Mouse (Mus musculus): ENCODE measurements at regions not wholly inside any gene's neighbourhood (a gene's known extent, or its start where the extent isn't known, plus 50 kb on each side); places are given as distances from the start of the nearest gene placed in this dataset.

DNA sequence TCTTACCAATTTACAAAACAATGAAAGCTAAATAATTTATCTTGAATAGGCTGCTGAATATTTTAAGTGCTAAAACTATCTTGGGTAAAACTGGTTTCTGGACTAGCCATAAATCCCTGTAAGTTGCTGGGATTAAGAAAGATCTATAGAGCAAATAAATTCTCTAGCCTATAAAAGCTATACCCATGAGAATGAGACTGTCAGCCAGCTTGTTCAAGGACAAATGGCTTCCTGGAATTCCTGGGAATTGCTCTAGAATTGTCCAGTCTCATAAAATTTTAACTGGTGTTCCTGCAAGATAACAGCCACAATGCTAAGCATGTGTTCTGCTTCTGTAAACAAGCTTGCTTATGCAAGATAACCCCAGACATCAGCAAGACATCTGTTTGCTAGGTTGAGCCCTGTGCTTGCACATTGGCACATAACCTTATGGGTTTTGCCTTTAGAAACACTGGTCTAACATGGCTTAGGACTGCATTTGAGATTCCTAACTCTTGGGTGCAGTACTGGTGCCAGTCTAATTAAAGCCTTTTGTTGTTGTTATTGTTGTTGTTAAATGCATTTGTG, 180.2 kb upstream of the Syt10 start:
- DNase-seq (ENCODE audit: low spot score) (no peak), ATAC-seq (ENCODE audit: insufficient read depth, low FRiP score, low TSS enrichment) (no peak)
- Histone ChIP-seq H3K9me3 (ENCODE audit: control insufficient read depth, low read length) (no peaks in the 10 kb centered on the region), H3K27me3 (ENCODE audit: control insufficient read depth, insufficient read depth, low read length) (no peaks in the 10 kb centered on the region), H3K4me3 (ENCODE audit: low read depth, low read length) (no peak overlapping the region), H3K9ac (ENCODE audit: low read length) (no peak overlapping the region), H3K27ac (ENCODE audit: low read depth, low read length) (no peak overlapping the region), H3K4me1 (ENCODE audit: control insufficient read depth, insufficient read depth, low read length) (no peaks in the 10 kb centered on the region), H3K36me3 (ENCODE audit: control insufficient read depth, insufficient read depth, low read length) (no peaks in the 10 kb centered on the region), H3K4me2 (ENCODE audit: low read depth) (no peak overlapping the region)

DNA sequence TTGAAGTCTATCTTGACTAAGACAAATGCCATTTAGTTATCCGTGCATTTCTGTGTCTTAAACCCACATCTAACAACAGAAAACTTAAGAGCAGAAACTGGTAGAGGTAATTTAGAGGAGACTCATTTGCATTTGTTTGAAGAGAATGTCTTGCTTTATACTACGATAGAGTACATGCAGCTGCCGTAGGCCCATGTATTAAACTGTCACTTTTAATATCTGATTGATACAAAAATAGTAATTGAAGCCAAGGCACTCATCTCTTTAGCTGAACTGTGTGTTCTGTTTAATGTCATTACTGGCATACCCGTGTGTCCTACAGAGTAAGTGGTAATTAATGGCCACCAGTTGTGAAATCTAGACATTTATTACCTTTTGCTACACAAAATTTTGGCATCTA, 181.5 kb upstream of the Syt10 start:
- H3K27me3 ChIP-seq (ENCODE audit: control insufficient read depth, insufficient read depth, low read length), result no peaks in the 10 kb centered on the region
- ATAC-seq (ENCODE audit: insufficient read depth, low FRiP score, low TSS enrichment) (no peak), DNase-seq (ENCODE audit: low spot score) (no peak)
- H3K9ac ChIP-seq (ENCODE audit: low read length), result no peak overlapping the region
- H3K9me3 ChIP-seq (ENCODE audit: control insufficient read depth, low read length), result no peaks in the 10 kb centered on the region
- H3K27ac ChIP-seq (ENCODE audit: low read depth, low read length), result no peak overlapping the region
- H3K4me1 ChIP-seq (ENCODE audit: control insufficient read depth, insufficient read depth, low read length), result no peaks in the 10 kb centered on the region
- no peaks in the 10 kb centered on the region for H3K36me3 ChIP-seq (ENCODE audit: control insufficient read depth, insufficient read depth, low read length)
- WGBS, result 78% methylated on average over 4 of the region's 4 CpGs
- no peak overlapping the region for H3K4me2 ChIP-seq (ENCODE audit: low read depth)
- H3K4me3 ChIP-seq (ENCODE audit: low read depth, low read length), result no peak overlapping the region

DNA sequence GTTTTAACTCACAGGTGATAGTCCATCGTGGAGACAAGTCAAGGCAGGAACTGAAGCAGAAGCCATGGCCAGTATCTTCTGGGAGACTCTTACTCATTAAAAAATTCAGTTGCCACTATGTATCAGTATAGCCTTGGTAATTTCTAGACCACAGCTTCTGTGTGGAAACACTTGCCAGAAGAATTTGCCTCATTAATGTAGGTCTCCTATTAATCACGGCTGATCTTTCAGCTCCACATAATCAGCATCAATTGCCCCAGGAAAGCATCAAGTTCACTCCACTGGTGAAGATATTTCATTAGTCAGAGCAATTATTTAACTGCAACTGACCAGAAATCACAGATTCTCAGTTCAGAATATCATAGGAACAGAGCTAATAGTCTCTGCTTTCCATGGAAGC, 189.8 kb upstream of the Alg10b start:
- Histone ChIP-seq H3K4me1 (ENCODE audit: control insufficient read depth, insufficient read depth, low read length) (no peaks in the 10 kb centered on the region), H3K27me3 (ENCODE audit: control insufficient read depth, insufficient read depth, low read length) (no peaks in the 10 kb centered on the region), H3K9me3 (ENCODE audit: control insufficient read depth, low read length) (no peaks in the 10 kb centered on the region), H3K4me3 (ENCODE audit: low read depth, low read length) (no peak overlapping the region), H3K27ac (ENCODE audit: low read depth, low read length) (no peak overlapping the region), H3K9ac (ENCODE audit: low read length) (no peak overlapping the region), H3K4me2 (ENCODE audit: low read depth) (no peak overlapping the region), H3K36me3 (ENCODE audit: control insufficient read depth, insufficient read depth, low read length) (no peaks in the 10 kb centered on the region)
- DNase-seq (ENCODE audit: low spot score), result no peak
- no peak for ATAC-seq (ENCODE audit: insufficient read depth, low FRiP score, low TSS enrichment)
- 93% methylated on average over 2 of the region's 2 CpGs for WGBS

DNA sequence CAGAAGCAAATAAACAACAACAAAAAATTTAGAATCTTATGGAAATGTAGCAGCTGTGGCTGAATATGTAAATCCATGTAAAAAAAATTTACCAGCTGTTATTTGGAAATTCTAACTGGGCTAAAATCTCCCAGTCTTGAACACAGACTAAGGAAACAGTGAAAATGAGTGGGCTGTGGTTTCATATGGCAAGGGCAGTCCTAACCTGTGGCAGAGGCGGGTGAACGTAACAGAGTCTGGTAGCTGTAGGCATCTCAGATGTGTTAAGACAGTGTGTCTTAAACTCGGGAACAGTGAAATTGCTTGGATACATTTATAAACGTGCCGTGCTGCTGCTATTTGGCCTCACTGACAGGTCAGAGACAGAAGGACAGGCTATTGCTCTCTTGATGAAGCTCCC, 178.4 kb upstream of the Alg10b start:
- ATAC-seq (ENCODE audit: insufficient read depth, low FRiP score, low TSS enrichment), result no peak
- WGBS, result 92% methylated on average over 5 of the region's 5 CpGs
- Histone ChIP-seq H3K4me3 (ENCODE audit: low read depth, low read length) (no peak overlapping the region), H3K27ac (ENCODE audit: low read depth, low read length) (no peak overlapping the region), H3K4me2 (ENCODE audit: low read depth) (no peak overlapping the region), H3K36me3 (ENCODE audit: control insufficient read depth, insufficient read depth, low read length) (no peaks in the 10 kb centered on the region), H3K4me1 (ENCODE audit: control insufficient read depth, insufficient read depth, low read length) (no peaks in the 10 kb centered on the region), H3K9ac (ENCODE audit: low read length) (no peak overlapping the region), H3K9me3 (ENCODE audit: control insufficient read depth, low read length) (no peaks in the 10 kb centered on the region), H3K27me3 (ENCODE audit: control insufficient read depth, insufficient read depth, low read length) (no peaks in the 10 kb centered on the region)
- DNase-seq (ENCODE audit: low spot score), result no peak

DNA sequence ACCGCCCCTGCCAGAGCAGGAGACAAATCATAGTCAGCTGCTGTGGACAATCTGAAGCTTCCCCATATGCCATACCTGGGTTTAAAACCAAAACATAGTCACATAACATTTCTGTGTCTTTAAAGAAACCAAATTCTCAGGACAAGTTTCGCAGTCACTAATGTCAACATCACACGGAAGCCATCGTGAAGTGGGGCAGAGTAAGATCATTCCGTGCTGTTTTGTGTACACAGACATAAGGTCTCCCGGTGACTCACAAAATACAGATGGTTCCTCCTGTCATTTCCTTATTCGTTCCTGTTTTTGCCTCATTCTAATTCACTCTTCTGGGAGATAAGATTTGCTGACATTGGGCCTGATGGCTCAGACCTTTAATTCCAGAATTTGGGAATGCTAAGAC, 162.1 kb upstream of the Alg10b start:
- H3K4me1 ChIP-seq (ENCODE audit: control insufficient read depth, insufficient read depth, low read length), result no peaks in the 10 kb centered on the region
- H3K9me3 ChIP-seq (ENCODE audit: control insufficient read depth, low read length), result no peaks in the 10 kb centered on the region
- no peak for ATAC-seq (ENCODE audit: insufficient read depth, low FRiP score, low TSS enrichment)
- no peak overlapping the region for H3K9ac ChIP-seq (ENCODE audit: low read length)
- no peak overlapping the region for H3K27ac ChIP-seq (ENCODE audit: low read depth, low read length)
- no peak for DNase-seq (ENCODE audit: low spot score)
- no peak overlapping the region for H3K4me2 ChIP-seq (ENCODE audit: low read depth)
- H3K4me3 ChIP-seq (ENCODE audit: low read depth, low read length), result no peak overlapping the region
- no peaks in the 10 kb centered on the region for H3K36me3 ChIP-seq (ENCODE audit: control insufficient read depth, insufficient read depth, low read length)
- WGBS, result 88% methylated on average over 7 of the region's 7 CpGs
- H3K27me3 ChIP-seq (ENCODE audit: control insufficient read depth, insufficient read depth, low read length), result no peaks in the 10 kb centered on the region

DNA sequence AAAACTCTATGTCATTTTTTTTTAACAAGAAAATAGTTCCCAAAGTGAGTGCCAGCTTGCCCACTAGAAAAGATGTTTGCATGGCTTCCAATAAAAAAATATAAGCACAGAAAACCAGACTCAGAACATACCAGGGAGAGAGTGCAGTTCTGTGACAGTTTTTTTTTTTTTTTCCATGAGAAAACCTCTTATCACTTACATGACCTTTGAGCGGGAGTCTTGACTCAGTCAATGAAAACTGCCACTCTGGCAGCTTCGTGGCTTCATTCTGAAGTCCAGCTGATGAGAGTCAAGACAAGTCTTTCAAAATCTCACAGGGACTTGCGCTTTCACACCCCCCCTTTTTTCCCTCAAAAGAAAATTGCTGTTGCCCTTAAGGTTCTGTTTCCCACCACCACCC, 158.3 kb upstream of the Alg10b start:
- no peak overlapping the region for H3K9ac ChIP-seq (ENCODE audit: low read length)
- H3K4me1 ChIP-seq (ENCODE audit: control insufficient read depth, insufficient read depth, low read length), result no peaks in the 10 kb centered on the region
- DNase-seq (ENCODE audit: low spot score), result no peak
- H3K27ac ChIP-seq (ENCODE audit: low read depth, low read length), result no peak overlapping the region
- H3K4me3 ChIP-seq (ENCODE audit: low read depth, low read length), result no peak overlapping the region
- no peak for ATAC-seq (ENCODE audit: insufficient read depth, low FRiP score, low TSS enrichment)
- no peak overlapping the region for H3K4me2 ChIP-seq (ENCODE audit: low read depth)
- 91% methylated on average over 3 of the region's 3 CpGs for WGBS
- H3K36me3 ChIP-seq (ENCODE audit: control insufficient read depth, insufficient read depth, low read length), result no peaks in the 10 kb centered on the region
- H3K27me3 ChIP-seq (ENCODE audit: control insufficient read depth, insufficient read depth, low read length), result no peaks in the 10 kb centered on the region
- H3K9me3 ChIP-seq (ENCODE audit: control insufficient read depth, low read length), result no peaks in the 10 kb centered on the region

DNA sequence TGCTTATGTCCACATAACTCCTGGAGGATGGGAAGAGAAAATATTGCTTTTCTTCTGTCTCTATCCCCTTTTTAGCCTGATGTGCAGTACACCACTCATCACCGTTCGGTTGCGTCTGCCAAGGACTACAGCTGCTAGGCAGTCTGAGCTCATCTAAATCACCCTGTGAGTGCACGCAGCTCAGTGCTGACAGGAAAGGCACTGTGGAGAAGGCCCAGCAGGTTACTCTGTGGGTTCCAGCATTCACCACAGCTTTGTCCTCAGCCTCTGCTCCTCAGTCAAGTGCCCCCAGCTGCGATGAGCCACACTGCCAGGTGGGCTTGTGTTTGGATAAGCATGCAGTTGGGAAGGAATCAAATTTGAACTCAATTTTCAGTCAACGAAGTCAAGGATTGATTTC, 152.0 kb upstream of the Alg10b start:
- 57% methylated on average over 6 of the region's 6 CpGs for WGBS
- H3K9me3 ChIP-seq (ENCODE audit: control insufficient read depth, low read length), result no peaks in the 10 kb centered on the region
- no peaks in the 10 kb centered on the region for H3K27me3 ChIP-seq (ENCODE audit: control insufficient read depth, insufficient read depth, low read length)
- H3K4me1 ChIP-seq (ENCODE audit: control insufficient read depth, insufficient read depth, low read length), result no peaks in the 10 kb centered on the region
- H3K36me3 ChIP-seq (ENCODE audit: control insufficient read depth, insufficient read depth, low read length), result no peaks in the 10 kb centered on the region
- DNase-seq (ENCODE audit: low spot score) (no peak), ATAC-seq (ENCODE audit: insufficient read depth, low FRiP score, low TSS enrichment) (no peak)
- H3K4me3 ChIP-seq (ENCODE audit: low read depth, low read length), result no peak overlapping the region
- no peak overlapping the region for H3K9ac ChIP-seq (ENCODE audit: low read length)
- H3K27ac ChIP-seq (ENCODE audit: low read depth, low read length), result no peak overlapping the region
- H3K4me2 ChIP-seq (ENCODE audit: low read depth), result no peak overlapping the region

- Histone ChIP-seq H3K4me2 (ENCODE audit: low read depth) (no peak overlapping the region), H3K4me3 (ENCODE audit: low read depth, low read length) (no peak overlapping the region), H3K27me3 (ENCODE audit: control insufficient read depth, insufficient read depth, low read length) (no peaks in the 10 kb centered on the region), H3K9ac (ENCODE audit: low read length) (no peak overlapping the region), H3K27ac (ENCODE audit: low read depth, low read length) (no peak overlapping the region), H3K36me3 (ENCODE audit: control insufficient read depth, insufficient read depth, low read length) (no peaks in the 10 kb centered on the region), H3K9me3 (ENCODE audit: control insufficient read depth, low read length) (no peaks in the 10 kb centered on the region), H3K4me1 (ENCODE audit: control insufficient read depth, insufficient read depth, low read length) (no peaks in the 10 kb centered on the region)
- 68% methylated on average over 9 of the region's 9 CpGs for WGBS
- no peak for DNase-seq (ENCODE audit: low spot score)
- ATAC-seq (ENCODE audit: insufficient read depth, low FRiP score, low TSS enrichment), result no peak
Observed at GRCm38 (mm10) chr15:90082175-90082951, 141.7 kb upstream of the Alg10b start.

GRCm38 (mm10) chr15:90109445-90109988, 114.6 kb upstream of the Alg10b start:
- Histone ChIP-seq H3K9ac (ENCODE audit: low read length) (no peak overlapping the region), H3K9me3 (ENCODE audit: control insufficient read depth, low read length) (no peaks in the 10 kb centered on the region), H3K4me1 (ENCODE audit: control insufficient read depth, insufficient read depth, low read length) (no peaks in the 10 kb centered on the region), H3K4me3 (ENCODE audit: low read depth, low read length) (no peak overlapping the region), H3K27ac (ENCODE audit: low read depth, low read length) (no peak overlapping the region), H3K27me3 (ENCODE audit: control insufficient read depth, insufficient read depth, low read length) (no peaks in the 10 kb centered on the region), H3K36me3 (ENCODE audit: control insufficient read depth, insufficient read depth, low read length) (no peaks in the 10 kb centered on the region), H3K4me2 (ENCODE audit: low read depth) (no peak overlapping the region)
- 95% methylated on average over 3 of the region's 3 CpGs for WGBS
- ATAC-seq (ENCODE audit: insufficient read depth, low FRiP score, low TSS enrichment) (no peak), DNase-seq (ENCODE audit: low spot score) (no peak)
